Mouse (Mus musculus) right cerebral cortex, postnatal 25 days (tissue): ENCODE data around the gene Prps2.
"Not testable (repeated sequence)": the region's sequence is repeated elsewhere in the genome, so short reads cannot be mapped to it uniquely, and the experiment has no call there.

Experiments used
- DNase-seq: peaks from one replicate; pipeline ENCODE4 v3.0.0; 2022

The Prps2 gene

DNA sequence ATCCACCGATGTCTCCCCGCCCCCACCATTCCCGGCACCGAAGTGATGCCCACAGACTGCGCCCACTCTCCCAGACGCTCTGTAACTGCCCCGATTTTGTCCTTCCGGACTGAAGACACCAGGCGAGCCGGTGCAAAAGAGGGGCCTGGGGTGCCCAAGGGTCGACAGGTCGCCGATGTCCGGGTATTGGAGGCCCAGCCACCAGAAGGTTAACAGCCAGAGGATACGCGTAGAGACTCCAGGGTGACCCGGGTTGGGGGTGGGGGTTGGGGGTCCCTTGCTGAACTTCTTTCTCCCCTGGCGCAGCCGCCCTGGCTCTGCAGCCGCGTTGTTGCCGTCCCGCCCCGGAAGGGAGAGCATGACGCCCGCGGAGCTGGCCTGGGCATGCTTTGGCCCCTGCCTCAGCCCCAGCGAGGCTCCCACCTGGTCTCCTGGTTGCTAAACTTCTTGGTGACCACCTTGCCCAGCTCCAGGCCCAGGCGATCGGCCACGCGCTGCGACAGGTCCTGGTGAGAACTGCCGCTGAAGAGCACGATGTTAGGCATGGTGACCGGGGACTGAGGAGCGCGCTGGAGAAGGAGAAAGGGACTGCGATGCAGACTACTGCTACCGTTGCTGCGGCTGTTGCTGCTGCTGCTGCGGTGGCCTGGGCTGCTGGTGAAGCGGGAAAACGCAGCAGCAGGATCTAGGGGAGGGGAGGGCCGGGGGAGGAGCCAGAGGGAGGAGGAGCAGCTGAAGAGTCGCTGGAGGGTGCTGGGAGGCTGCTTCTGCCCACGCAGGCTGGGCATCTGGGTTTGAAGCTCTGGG, at the start of gene Prps2:
Prps2 (minus strand) TSS at position 703 of the 807 bp plus-strand sequence.
- peak; percentile 30 for DNase-seq

- DNase-seq = no peak
These were observed 35.1 kb upstream of the Prps2 start for GRCm38 (mm10) chrX:167417654-167418053.

DNA sequence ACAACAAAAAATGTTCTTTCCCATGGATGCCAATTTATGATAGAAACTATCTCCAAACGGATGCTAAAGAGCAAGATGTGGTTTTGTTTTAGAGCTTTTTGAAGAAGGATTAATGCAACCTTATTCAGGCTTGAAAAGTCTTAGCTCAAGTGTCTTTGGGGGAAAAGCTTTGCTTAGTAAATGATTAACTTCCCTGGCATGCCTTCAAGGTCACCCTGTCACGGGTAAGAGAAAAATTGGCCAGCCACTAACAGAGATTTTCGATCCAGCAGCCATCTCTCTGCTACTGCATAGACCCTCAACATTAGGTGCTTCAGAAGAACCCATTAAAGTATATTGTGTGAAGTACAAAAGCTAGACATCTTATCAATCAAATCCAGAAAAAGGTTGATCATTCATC, 12.4 kb upstream of the Prps2 start:
- no peak for DNase-seq

- no peak for DNase-seq
These were observed 4.1 kb upstream of the Prps2 start for GRCm38 (mm10) chrX:167386647-167387046.

DNA sequence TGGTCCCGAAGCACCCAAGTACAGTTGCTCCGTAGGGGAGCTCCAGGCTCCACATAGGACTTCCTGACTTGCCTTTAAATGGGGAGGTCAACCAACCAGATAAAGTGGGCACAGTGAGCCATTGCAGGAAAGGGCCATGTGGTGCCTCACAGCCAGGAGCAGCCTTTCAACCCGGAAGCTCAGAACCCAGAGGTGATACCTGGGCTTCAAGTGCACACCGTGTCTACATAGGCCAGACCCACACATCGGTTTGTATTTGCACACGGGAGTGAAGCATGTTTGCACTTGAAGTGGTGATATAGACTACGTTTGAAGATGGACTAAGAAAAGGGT, 271 bp upstream of the Prps2 start:
- no peak for DNase-seq

GRCm38 (mm10) chrX:167381583-167382046, 934 bp downstream of the Prps2 start:
- DNase-seq = peak; percentile 11

GRCm38 (mm10) chrX:167380073-167380472, 2.5 kb downstream of the Prps2 start:
- DNase-seq = no peak

GRCm38 (mm10) chrX:167361231-167361630, 21.3 kb downstream of the Prps2 start:
- DNase-seq = not testable (repeated sequence)

- no peak for DNase-seq
These were observed 22.8 kb downstream of the Prps2 start for GRCm38 (mm10) chrX:167359704-167360103.

- no peak for DNase-seq
These were observed 25.1 kb downstream of the Prps2 start for GRCm38 (mm10) chrX:167357415-167357814.

GRCm38 (mm10) chrX:167355965-167356364, 26.6 kb downstream of the Prps2 start:
- DNase-seq = no peak

DNA sequence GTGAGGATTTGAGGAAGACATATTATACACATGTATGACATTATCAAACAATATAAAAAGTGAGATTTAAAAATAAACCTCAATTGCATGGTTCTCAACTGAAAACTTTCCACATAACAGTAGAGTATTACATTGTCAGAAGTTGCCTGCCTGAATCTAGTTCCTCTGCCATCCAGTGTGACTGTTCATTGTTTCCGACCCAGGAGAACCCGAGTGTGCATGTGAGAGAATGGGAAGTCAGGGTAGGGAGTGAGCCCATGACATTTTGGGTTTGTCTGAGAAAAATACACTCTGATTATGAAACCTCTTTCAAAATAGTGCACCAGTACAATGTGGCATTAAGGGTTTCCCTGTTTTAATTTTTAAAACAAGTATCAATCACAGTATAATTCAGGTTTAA, 28.9 kb downstream of the Prps2 start:
- no peak for DNase-seq

DNA sequence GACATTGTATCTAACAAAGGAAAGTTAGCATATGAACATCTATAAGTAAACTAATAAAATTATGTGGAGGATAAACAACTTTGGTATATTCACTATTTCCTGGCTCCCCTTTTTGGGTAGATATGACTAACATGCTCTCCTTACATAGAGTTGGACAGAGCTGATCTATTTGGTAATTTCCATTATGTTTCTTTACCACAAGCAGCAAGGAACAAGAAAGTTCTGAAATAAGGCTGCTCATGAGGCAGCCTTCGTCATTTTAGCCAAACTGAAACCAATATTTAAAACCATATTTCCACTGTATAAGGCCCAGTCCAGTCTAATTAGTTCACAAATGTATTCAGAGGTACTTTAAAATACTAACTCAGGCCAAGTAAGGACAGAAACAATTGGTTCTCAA, 36.1 kb downstream of the Prps2 start:
- no peak for DNase-seq

DNA sequence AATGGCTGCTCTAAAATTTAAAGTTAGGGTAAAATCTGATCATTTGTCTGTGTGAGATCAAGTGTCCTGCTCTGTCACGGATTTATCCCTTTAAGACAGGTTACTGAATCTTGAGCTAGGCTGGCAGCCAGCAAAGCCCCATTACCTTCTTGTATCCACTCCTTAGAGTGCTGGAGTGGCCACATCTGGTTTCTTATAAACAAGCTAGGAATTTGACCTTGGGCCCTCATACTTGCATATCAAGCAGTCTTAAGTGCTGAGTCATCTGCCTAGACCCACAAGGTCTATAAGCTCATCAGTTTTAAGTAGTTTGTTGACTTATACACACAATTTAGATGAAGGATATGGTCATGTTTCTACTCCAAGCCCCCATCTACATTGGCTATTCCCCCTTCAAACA, 38.2 kb downstream of the Prps2 start:
- no peak for DNase-seq

DNA sequence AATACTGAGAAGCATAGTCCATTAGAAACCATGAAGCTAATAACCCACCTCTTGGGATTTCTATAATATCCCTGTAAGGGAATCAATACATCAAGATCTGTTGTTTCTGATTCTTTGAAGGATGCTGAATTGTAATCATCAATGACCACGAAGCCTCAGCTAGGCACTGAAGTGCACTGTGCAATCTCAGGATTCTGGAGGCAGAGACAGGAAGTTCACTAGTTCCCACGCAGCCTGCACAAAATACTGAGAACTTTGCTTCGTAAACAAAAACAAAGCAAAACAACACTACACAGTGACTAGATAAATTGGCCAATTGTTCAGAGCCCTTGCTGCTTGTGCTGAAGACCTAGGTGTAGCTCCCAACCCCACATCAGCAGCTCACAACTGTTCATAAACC, 40.7 kb downstream of the Prps2 start:
- DNase-seq = no peak

DNA sequence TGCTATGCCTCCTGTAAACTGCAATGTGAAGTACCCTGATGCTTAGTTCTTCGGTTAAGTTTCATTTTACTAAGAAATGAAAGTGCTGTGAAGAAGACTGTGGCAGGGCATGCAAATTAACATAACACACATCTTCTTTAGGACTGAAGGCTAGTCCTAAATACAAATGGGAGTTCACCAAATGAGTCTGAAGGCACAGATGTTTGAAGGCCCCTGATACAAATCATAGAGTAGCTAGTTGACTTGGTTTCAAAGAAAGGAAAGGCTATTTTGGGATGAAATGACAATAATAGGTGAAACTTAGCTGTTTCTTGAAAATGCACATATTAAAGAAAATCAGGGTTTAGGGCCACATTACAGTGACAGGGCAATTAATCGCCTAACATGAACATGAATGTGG, 42.4 kb downstream of the Prps2 start:
- DNase-seq = no peak

- DNase-seq = no peak
These were observed 44.6 kb downstream of the Prps2 start for GRCm38 (mm10) chrX:167337990-167338389.

GRCm38 (mm10) chrX:167334571-167334970, 48.0 kb downstream of the Prps2 start:
- no peak for DNase-seq

DNA sequence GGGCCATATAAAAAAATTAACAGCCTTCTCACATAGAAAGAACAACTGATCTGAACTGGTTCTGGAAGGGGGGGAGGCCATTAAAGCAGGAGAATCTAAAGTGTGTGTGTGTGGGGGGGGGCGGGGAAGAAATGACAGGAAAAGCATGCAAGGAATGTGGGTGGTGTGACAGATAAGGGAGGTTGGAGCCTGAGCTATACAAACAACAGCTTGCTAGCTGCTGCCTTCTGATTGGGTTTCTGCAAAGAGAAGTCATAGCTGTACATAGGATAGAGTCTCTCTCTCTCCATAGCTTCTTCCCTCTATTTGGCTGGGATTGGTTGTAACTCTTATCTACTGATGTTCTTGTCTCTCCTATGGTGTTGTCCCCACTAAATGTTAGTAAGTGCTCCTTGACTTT, 49.9 kb downstream of the Prps2 start:
- no peak for DNase-seq

DNA sequence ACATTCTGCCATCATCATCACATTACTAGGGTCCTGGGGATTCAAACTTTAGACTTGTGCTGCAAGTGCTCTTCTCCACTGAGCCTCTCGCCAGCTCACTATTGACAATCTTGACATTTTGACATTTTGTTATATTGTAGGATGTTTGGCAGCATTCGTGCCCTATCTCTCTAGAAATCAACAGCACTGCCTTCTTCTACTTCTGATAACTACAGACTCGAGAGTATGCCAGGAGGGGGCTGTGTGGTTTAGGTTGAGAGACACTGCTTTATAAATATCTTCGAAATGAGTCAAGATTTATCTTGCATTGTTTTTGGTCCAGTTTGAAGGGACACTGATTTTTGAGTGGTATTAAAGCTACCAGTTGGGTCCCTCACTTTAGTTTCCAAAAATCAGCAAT, 51.6 kb downstream of the Prps2 start:
- DNase-seq = no peak

GRCm38 (mm10) chrX:167330399-167330798, 52.1 kb downstream of the Prps2 start, which contains the start of gene Tlr7:
Gene Tlr7 (minus strand): TSS chrX:167330558.
- no peak for DNase-seq

GRCm38 (mm10) chrX:167329620-167330019, 52.9 kb downstream of the Prps2 start:
- DNase-seq = no peak

- no peak for DNase-seq
These were observed 53.5 kb downstream of the Prps2 start for GRCm38 (mm10) chrX:167329098-167329497.

GRCm38 (mm10) chrX:167328519-167328918, 54.0 kb downstream of the Prps2 start:
- no peak for DNase-seq

DNA sequence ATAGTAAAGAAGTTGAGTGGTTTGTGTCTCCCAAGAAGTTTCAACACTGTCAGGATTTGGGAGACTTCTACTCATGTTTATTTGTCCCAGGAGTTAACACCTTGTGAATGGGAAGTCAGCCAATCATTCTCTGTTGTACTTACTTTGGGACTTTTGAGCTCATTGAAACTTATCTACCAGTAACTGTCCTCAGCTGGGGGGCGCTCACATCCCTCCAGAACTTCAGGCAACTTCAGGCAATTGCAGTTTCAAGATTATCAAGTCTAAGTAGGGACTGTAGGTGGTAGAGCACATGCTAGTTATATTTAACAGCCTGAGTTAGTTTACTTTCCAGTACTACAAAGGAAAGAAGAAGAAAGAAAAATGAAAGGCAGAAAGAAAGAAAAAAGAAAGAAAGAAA, 58.8 kb downstream of the Prps2 start:
- DNase-seq = no peak
